Comparison of ENCODE assay signal across 16 mouse cellular contexts in the genomic region with DNA sequence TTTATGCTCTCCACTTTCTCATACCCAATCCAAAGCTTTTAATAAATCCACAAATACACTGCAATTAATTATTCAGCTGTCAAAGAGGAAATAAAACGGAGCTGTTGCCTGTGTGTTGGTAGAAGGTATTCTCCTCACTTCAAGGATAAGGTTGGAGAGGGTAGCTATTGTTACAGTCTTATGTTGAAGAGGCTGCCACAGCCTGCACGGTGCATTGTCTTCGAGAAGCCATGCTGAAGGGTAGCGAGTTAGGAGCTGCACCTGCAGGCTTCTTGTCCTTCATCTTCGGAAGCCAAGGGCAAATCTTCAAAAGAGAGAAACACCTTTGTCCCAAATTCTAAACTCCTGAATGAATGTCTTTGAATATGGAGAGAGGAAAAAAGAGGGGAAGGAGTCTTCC.
"Had no signal": no experiment of that assay in that cellular context is flagged by ENCODE, and none has a peak within 500 bp of the region (broad histone marks: within the 10 kb centered on the region; RNA-seq: fewer than 3 reads in every experiment).

No protein-coding gene starts in this region.

- H3K4me3 ChIP-seq: limb, embryonic 15.5 days; liver, embryonic 12.5 days; midbrain, embryonic 12.5 days; myocyte; neural tube, embryonic 13.5 days had no signal

- H3K27me3 ChIP-seq: limb, embryonic 15.5 days; liver, embryonic 12.5 days; midbrain, embryonic 12.5 days; neural tube, embryonic 13.5 days had no signal

- H3K9ac ChIP-seq: limb, embryonic 15.5 days; liver, embryonic 12.5 days; lung, embryonic 14.5 days; midbrain, embryonic 12.5 days; neural tube, embryonic 13.5 days had no signal

- DNase-seq: kidney, adult 9 months; kidney, postnatal 36 days; layer of hippocampus, adult 9-11 months; layer of hippocampus, postnatal 36 days; lung, embryonic 14.5 days; lung, postnatal 10 days; lung, postnatal 4 days; right cerebral cortex, adult 18-20 months; right cerebral cortex, postnatal 25 days; thymus, postnatal 36 days had no signal

- H3K4me1 ChIP-seq: limb, embryonic 15.5 days; liver, embryonic 12.5 days; midbrain, embryonic 12.5 days; neural tube, embryonic 13.5 days had no signal

- H3K36me3 ChIP-seq: limb, embryonic 15.5 days; liver, embryonic 12.5 days; midbrain, embryonic 12.5 days; neural tube, embryonic 13.5 days had no signal

- H3K4me2 ChIP-seq: limb, embryonic 15.5 days; liver, embryonic 12.5 days; lung, embryonic 14.5 days; midbrain, embryonic 12.5 days; neural tube, embryonic 13.5 days had no signal

- ATAC-seq: liver, embryonic 12.5 days had no signal

- H3K27ac ChIP-seq: kidney, postnatal 0 days; limb, embryonic 15.5 days; liver, embryonic 12.5 days; midbrain, embryonic 12.5 days; neural tube, embryonic 13.5 days had no signal

- H3K9me3 ChIP-seq: limb, embryonic 15.5 days; liver, embryonic 12.5 days; midbrain, embryonic 12.5 days; neural tube, embryonic 13.5 days had no signal
